Mouse (Mus musculus): Measurements from ENCODE around the gene Pitpna. TPM values are rescaled to one million over a fixed set of nuclear protein-coding genes. Genes with fewer than 3 reads are reported as not detected.

The Pitpna gene
- polyA plus RNA-seq, 1 experiment, result 70.4 TPM

DNA sequence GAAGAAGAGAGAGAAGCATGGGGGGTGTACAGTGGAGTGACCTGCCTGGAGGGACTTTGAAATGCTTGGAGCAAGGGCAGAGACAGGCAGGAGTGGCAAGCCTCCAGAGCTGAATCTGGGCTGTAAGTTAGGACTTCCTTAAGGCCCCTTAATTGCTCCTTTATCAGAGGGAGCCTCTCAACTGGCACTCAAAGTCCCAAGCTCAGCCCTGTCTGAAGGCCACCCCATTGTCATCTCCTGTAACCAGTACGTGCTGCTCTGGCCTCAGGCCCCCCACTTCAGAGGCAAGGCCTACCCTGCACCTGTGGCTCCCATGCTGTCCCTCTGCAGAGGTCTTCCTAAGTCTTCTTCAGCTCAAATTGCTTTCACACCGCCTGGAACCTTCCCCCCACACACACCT lies 4.4 kb upstream of the Pitpna start:
- Histone ChIP-seq H3K4me3 (replicated peaks; ENCODE audit: extremely low read depth, low read depth, low read length) (no peak overlapping the region), H3K4me1 (ENCODE audit: control insufficient read depth, insufficient read depth, low read length) (peaks cover 1% of the 10 kb centered on the region; the same call in 1 of the 2 replicates)
- TF ChIP-seq CTCF (IDR thresholded peaks at IDR 0.05; ENCODE audit: insufficient read depth, low read length), result no peak
- no peak for TF ChIP-seq POLR2A (IDR thresholded peaks at IDR 0.05; ENCODE audit: borderline replicate concordance, extremely low read depth, low read depth, low read length)
- 78% methylated on average over 2 of the region's 2 CpGs for WGBS
- DNase-seq, result no peak

DNA sequence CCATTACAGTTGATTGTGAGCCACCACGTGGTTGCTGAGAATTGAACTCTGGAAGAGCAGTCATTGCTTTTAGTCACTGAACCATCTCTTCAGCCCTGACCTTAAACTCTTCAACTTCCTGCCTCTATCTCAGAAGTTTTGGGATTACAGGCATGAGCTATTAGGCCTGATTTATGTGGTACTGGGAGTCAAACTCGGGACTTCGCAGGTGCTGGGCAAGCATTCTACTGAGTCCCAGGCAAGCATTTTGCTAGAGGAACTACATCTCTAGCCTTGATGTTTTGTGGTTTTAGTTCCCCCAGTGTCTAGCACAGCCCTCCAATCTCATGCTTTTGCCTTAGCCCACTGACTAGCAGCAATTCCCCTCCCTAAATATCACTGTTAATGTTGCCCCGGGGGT lies 2.8 kb upstream of the Pitpna start:
- peaks cover 10% of the 10 kb centered on the region for H3K4me1 ChIP-seq (ENCODE audit: control insufficient read depth, insufficient read depth, low read length)
- DNase-seq, result no peak
- no peak overlapping the region for H3K4me3 ChIP-seq (replicated peaks; ENCODE audit: extremely low read depth, low read depth, low read length)
- TF ChIP-seq POLR2A (IDR thresholded peaks at IDR 0.05; ENCODE audit: borderline replicate concordance, extremely low read depth, low read depth, low read length) (no peak), CTCF (IDR thresholded peaks at IDR 0.05; ENCODE audit: insufficient read depth, low read length) (no peak)
- 66% methylated on average over 4 of the region's 4 CpGs for WGBS

DNA sequence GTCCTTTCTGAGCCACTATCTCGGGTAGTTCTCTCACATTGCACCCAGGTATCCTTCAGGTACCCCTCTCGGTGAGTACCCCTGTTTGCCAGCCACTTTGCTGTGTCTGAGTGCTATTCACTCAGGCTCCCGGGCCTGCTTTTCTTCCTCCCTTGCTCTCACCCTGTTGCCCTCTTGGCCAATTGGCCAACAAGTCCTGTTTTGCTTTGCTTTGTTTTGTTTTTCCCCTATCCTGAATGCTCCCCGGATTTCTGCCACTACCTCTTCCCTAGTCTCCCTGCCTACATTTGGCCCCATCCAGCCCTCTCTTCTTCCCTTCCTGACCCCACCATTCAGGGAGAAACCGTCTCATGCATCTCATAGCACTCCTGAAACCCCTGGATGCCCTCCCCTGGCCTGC lies 1.9 kb upstream of the Pitpna start:
- H3K4me1 ChIP-seq (ENCODE audit: control insufficient read depth, insufficient read depth, low read length), result peaks cover 12% of the 10 kb centered on the region
- TF ChIP-seq POLR2A (IDR thresholded peaks at IDR 0.05; ENCODE audit: borderline replicate concordance, extremely low read depth, low read depth, low read length) (no peak), CTCF (IDR thresholded peaks at IDR 0.05; ENCODE audit: insufficient read depth, low read length) (no peak)
- 79% methylated on average over 5 of the region's 5 CpGs for WGBS
- no peak for DNase-seq
- no peak overlapping the region for H3K4me3 ChIP-seq (replicated peaks; ENCODE audit: extremely low read depth, low read depth, low read length)

- DNase-seq, result no peak
- Histone ChIP-seq H3K4me1 (ENCODE audit: control insufficient read depth, insufficient read depth, low read length) (peaks cover 16% of the 10 kb centered on the region), H3K4me3 (replicated peaks; ENCODE audit: extremely low read depth, low read depth, low read length) (no peak overlapping the region)
- WGBS, result 90% methylated on average over 5 of the region's 5 CpGs
- no peak for TF ChIP-seq CTCF (IDR thresholded peaks at IDR 0.05; ENCODE audit: insufficient read depth, low read length)
- no peak for TF ChIP-seq POLR2A (IDR thresholded peaks at IDR 0.05; ENCODE audit: borderline replicate concordance, extremely low read depth, low read depth, low read length)
Observed at GRCm38 (mm10) chr11:75586963-75587362, 934 bp upstream of the Pitpna start.

GRCm38 (mm10) chr11:75588285-75588941 lies 516 bp downstream of the Pitpna start:
- H3K4me3 ChIP-seq (replicated peaks; ENCODE audit: extremely low read depth, low read depth, low read length), result peak overlapping the region; percentile 95
- TF ChIP-seq CTCF (IDR thresholded peaks at IDR 0.05; ENCODE audit: insufficient read depth, low read length), result no peak
- 0 out of 2 replicates have a peak, but pooled peaks have one; percentile 1 for TF ChIP-seq POLR2A (IDR thresholded peaks at IDR 0.05; ENCODE audit: borderline replicate concordance, extremely low read depth, low read depth, low read length)
- no peak for DNase-seq
- H3K4me1 ChIP-seq (ENCODE audit: control insufficient read depth, insufficient read depth, low read length), result peaks cover 19% of the 10 kb centered on the region
- WGBS, result under 1% methylated on average over 37 of the region's 37 CpGs

- DNase-seq, result no peak
- Histone ChIP-seq H3K4me1 (ENCODE audit: control insufficient read depth, insufficient read depth, low read length) (peaks cover 27% of the 10 kb centered on the region), H3K4me3 (replicated peaks; ENCODE audit: extremely low read depth, low read depth, low read length) (no peak overlapping the region)
- no peak for TF ChIP-seq POLR2A (IDR thresholded peaks at IDR 0.05; ENCODE audit: borderline replicate concordance, extremely low read depth, low read depth, low read length)
- no peak for TF ChIP-seq CTCF (IDR thresholded peaks at IDR 0.05; ENCODE audit: insufficient read depth, low read length)
- 47% methylated on average over 5 of the region's 5 CpGs for WGBS
Observed at GRCm38 (mm10) chr11:75592612-75593011, 4.7 kb downstream of the Pitpna start.

GRCm38 (mm10) chr11:75594431-75594830 lies 6.5 kb downstream of the Pitpna start:
- Histone ChIP-seq H3K4me3 (replicated peaks; ENCODE audit: extremely low read depth, low read depth, low read length) (no peak overlapping the region), H3K4me1 (ENCODE audit: control insufficient read depth, insufficient read depth, low read length) (peaks cover 19% of the 10 kb centered on the region)
- DNase-seq, result no peak
- WGBS, result 61% methylated on average over 9 of the region's 9 CpGs
- TF ChIP-seq POLR2A (IDR thresholded peaks at IDR 0.05; ENCODE audit: borderline replicate concordance, extremely low read depth, low read depth, low read length), result no peak
- TF ChIP-seq CTCF (IDR thresholded peaks at IDR 0.05; ENCODE audit: insufficient read depth, low read length), result no peak

- 46% methylated on average over 2 of the region's 2 CpGs for WGBS
- H3K4me1 ChIP-seq (ENCODE audit: control insufficient read depth, insufficient read depth, low read length), result peaks cover 16% of the 10 kb centered on the region
- no peak overlapping the region for H3K4me3 ChIP-seq (replicated peaks; ENCODE audit: extremely low read depth, low read depth, low read length)
- DNase-seq, result no peak
- TF ChIP-seq CTCF (IDR thresholded peaks at IDR 0.05; ENCODE audit: insufficient read depth, low read length) (no peak), POLR2A (IDR thresholded peaks at IDR 0.05; ENCODE audit: borderline replicate concordance, extremely low read depth, low read depth, low read length) (no peak)
Observed at GRCm38 (mm10) chr11:75595404-75595803, 7.5 kb downstream of the Pitpna start.

DNA sequence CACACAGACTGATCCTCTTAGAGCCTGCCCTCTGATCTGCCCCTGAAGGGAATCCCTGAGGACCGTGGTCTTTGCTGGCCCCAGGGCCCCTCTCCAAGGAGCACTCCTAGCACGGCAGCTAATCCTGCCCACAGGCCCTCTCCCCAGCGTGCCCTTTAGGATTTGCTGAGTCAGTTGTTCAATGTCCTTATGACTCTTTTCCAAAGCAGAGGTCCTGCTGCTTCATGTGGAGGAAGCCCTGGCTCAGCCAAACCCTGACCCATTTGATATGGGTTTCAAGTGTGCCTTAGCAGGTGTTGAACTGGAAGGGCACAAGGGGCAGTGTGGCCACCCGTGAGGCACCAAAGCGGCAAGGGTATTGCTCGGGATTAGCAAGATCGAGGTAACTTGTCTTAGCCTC lies 7.9 kb downstream of the Pitpna start:
- H3K4me1 ChIP-seq (ENCODE audit: control insufficient read depth, insufficient read depth, low read length), result peaks cover 16% of the 10 kb centered on the region
- 79% methylated on average over 7 of the region's 7 CpGs for WGBS
- H3K4me3 ChIP-seq (replicated peaks; ENCODE audit: extremely low read depth, low read depth, low read length), result no peak overlapping the region
- DNase-seq, result no peak
- TF ChIP-seq CTCF (IDR thresholded peaks at IDR 0.05; ENCODE audit: insufficient read depth, low read length) (no peak), POLR2A (IDR thresholded peaks at IDR 0.05; ENCODE audit: borderline replicate concordance, extremely low read depth, low read depth, low read length) (no peak)

DNA sequence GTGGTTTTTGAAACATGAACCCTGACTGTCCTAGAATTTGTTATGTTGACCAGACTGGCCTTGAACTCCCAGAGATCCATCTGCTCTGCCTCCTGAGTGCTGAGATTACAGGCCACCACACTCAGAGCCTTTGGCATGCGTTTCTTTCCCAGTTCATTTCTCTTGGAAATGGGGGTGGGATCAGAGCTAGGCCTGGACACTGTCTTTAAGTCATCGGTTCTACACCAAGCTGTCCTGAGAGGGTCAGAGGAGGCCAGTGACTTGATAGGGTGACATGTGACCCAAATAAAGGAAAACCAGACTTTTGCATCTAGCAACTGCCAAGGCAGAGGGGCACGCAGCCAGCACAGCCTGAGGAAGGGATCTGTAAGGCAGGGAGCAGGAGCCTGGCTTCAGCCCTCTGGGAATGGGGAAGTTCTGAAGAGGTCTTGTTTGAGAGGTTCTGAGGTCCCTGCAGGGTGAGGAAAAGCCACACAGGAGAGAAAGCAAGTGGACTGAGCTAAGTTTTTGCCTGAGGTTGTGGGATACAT lies 8.9 kb downstream of the Pitpna start:
- TF ChIP-seq CTCF (IDR thresholded peaks at IDR 0.05; ENCODE audit: insufficient read depth, low read length), result no peak
- TF ChIP-seq POLR2A (IDR thresholded peaks at IDR 0.05; ENCODE audit: borderline replicate concordance, extremely low read depth, low read depth, low read length), result no peak
- Histone ChIP-seq H3K4me1 (ENCODE audit: control insufficient read depth, insufficient read depth, low read length) (peaks cover 11% of the 10 kb centered on the region), H3K4me3 (replicated peaks; ENCODE audit: extremely low read depth, low read depth, low read length) (no peak overlapping the region)
- DNase-seq, result no peak
- WGBS, result 40% methylated on average over 3 of the region's 3 CpGs

Data from lung, adult 2 months (tissue).